ENCODE assay signal across 9 mouse cellular contexts in the genomic region with DNA sequence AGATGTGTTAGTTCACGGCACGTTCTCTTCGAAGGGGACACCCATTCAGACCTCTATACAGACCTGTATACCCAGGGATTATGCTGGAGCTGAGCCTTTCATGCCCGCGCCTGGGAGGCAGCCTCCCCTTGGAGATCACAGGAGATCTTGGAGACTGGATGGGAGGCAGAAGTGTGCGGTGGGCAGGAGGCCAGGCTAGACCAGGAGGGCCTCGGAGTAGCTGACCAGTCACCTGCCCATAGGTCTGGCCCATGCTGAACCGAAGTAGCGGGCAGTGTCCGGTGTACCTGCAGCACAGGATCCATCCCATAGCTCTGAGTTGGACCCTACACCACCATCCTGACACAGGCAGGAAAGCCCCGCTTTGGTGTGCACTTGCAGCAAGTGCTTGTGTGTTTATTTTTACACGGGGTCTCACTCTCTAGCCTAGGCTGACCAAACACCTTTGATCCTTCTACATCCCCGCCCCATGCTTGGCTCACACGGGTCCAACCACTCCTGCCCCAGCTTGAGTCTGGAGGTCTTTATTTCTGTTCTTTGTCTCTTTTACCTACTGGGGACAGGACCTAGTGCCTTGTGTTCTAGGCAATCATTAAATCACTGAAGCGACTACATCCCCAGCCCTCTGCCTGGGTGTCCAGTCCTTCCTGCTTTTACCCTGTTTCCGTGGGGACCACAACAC. TPM values are rescaled to one million over a fixed set of nuclear protein-coding genes. Genes with fewer than 3 reads are reported as not detected.
DNase-seq lines count a peak whose midpoint lies in the region; ATAC-seq and TF ChIP-seq lines count a peak whose summit lies in the region.
"Had no signal": no experiment of that assay in that cellular context is flagged by ENCODE, and none has a peak within 500 bp of the region (broad histone marks: within the 10 kb centered on the region; RNA-seq: fewer than 3 reads in every experiment).

No protein-coding gene starts in this region.

- no peak for DNase-seq in frontal cortex, postnatal 14 days (ENCODE audit: low spot score in 2 of 2)
- DNase-seq in lung, embryonic 14.5 days: no peak
- no peak for DNase-seq in lung, postnatal 36 days
- DNase-seq in spleen, postnatal 14 days (ENCODE audit: low spot score in 2 of 2): no peak
- DNase-seq in layer of hippocampus, postnatal 14 days (ENCODE audit: low spot score in 2 of 2): no peak
- DNase-seq: cerebellum, postnatal 25 days had no signal

- H3K27me3 ChIP-seq in lung, embryonic 14.5 days (ENCODE audit: insufficient read depth, low read length): peaks cover 37% of the 10 kb centered on the region
- H3K27me3 ChIP-seq in intestine, embryonic 16.5 days (replicated peaks; ENCODE audit: control insufficient read depth, insufficient read depth, low read length): peaks cover 3% of the 10 kb centered on the region; the same call in 1 of the 2 replicates
- H3K27me3 ChIP-seq in neural tube, embryonic 13.5 days: peaks cover 42% of the 10 kb centered on the region

- 31% methylated on average over 16 of the region's 16 CpGs for WGBS in lung, embryonic 14.5 days
- WGBS in intestine, embryonic 16.5 days: 35% methylated on average over 16 of the region's 16 CpGs
- WGBS in neural tube, embryonic 13.5 days: 32% methylated on average over 16 of the region's 16 CpGs

- peak overlapping the region; percentile 42 for H3K4me2 ChIP-seq in lung, embryonic 14.5 days
- 0 out of 2 replicates have a peak overlapping the region, but pooled peaks have one; percentile 9 for H3K4me2 ChIP-seq in intestine, embryonic 16.5 days (ENCODE audit: low read depth, low read length)
- H3K4me2 ChIP-seq in neural tube, embryonic 13.5 days: no peak overlapping the region

- H3K36me3 ChIP-seq in lung, embryonic 14.5 days (ENCODE audit: insufficient read depth): peaks cover 33% of the 10 kb centered on the region
- H3K36me3 ChIP-seq in intestine, embryonic 16.5 days (ENCODE audit: control insufficient read depth, insufficient read depth, low read length): peaks cover 22% of the 10 kb centered on the region
- H3K36me3 ChIP-seq in neural tube, embryonic 13.5 days: peaks cover 41% of the 10 kb centered on the region

- no peak overlapping the region for H3K9ac ChIP-seq in lung, embryonic 14.5 days
- peak overlapping the region; percentile 33; the same call in 1 of the 2 replicates for H3K9ac ChIP-seq in intestine, embryonic 16.5 days (ENCODE audit: low read depth, low read length)
- peak overlapping the region; percentile 36; the same call in 1 of the 2 replicates for H3K9ac ChIP-seq in neural tube, embryonic 13.5 days

- H3K4me3 ChIP-seq in lung, embryonic 14.5 days (ENCODE audit: low read depth, low read length): 0 out of 2 replicates have a peak overlapping the region, but pooled peaks have one; percentile 4
- no peak overlapping the region for H3K4me3 ChIP-seq in intestine, embryonic 16.5 days (ENCODE audit: low read length)
- no peak overlapping the region for H3K4me3 ChIP-seq in neural tube, embryonic 13.5 days

- ATAC-seq in frontal cortex, adult (ENCODE audit: low TSS enrichment): peak; percentile 14; the same call in 1 of the 2 replicates
- ATAC-seq in lung, embryonic 14.5 days (ENCODE audit: insufficient read depth): peak; percentile 5; the same call in 1 of the 2 replicates
- ATAC-seq in intestine, embryonic 16.5 days: 0 out of 2 replicates have a peak, but pooled peaks have one; percentile 14
- peak; percentile 2; the same call in 1 of the 2 replicates for ATAC-seq in neural tube, embryonic 13.5 days (ENCODE audit: low read depth)

- no peak overlapping the region for H3K27ac ChIP-seq in lung, embryonic 14.5 days (ENCODE audit: low read depth)
- no peak overlapping the region for H3K27ac ChIP-seq in intestine, embryonic 16.5 days (ENCODE audit: low read length)
- H3K27ac ChIP-seq in neural tube, embryonic 13.5 days (replicated peaks): peak overlapping the region; percentile 34

- TF ChIP-seq CTCF in lung, embryonic 14.5 days (IDR thresholded peaks at IDR 0.05; ENCODE audit: low read depth): no peak

- H3K9me3 ChIP-seq in lung, embryonic 14.5 days (ENCODE audit: low read depth, low read length): no peaks in the 10 kb centered on the region
- no peaks in the 10 kb centered on the region for H3K9me3 ChIP-seq in intestine, embryonic 16.5 days (ENCODE audit: control insufficient read depth, low read length)
- H3K9me3 ChIP-seq in neural tube, embryonic 13.5 days: no peaks in the 10 kb centered on the region

- no peaks in the 10 kb centered on the region for H3K4me1 ChIP-seq in lung, embryonic 14.5 days (ENCODE audit: insufficient read depth)
- H3K4me1 ChIP-seq in intestine, embryonic 16.5 days (ENCODE audit: control insufficient read depth, insufficient read depth, low read length): peaks cover 22% of the 10 kb centered on the region
- peaks cover 40% of the 10 kb centered on the region for H3K4me1 ChIP-seq in neural tube, embryonic 13.5 days (replicated peaks)

RNA-seq across cellular contexts. Expression of a gene that starts 0.6 kb away (rescaled TPM):
- 0.32 and 0.34 TPM in 2 replicates for polyA plus RNA-seq in lung, embryonic 14.5 days (2014; fragmentation: Nextera tagmentation; extraction: Ambion mirVana)
- 0.10 and 0.24 TPM in 2 replicates for polyA plus RNA-seq in intestine, embryonic 16.5 days (2015; fragmentation: Nextera tagmentation; extraction: Ambion mirVana)
- polyA plus RNA-seq in neural tube, embryonic 13.5 days (2015; fragmentation: Nextera tagmentation; extraction: Ambion mirVana): 0.32 and 0.59 TPM in 2 replicates
- 1 to 10 TPM in 1 of 2 experiments, under 1 TPM in 1; 0.76 to 2.4 TPM for total RNA-seq in layer of hippocampus, postnatal 14 days (2021)

RNA-seq across cellular contexts. Expression of a gene that starts 13.4 kb away (rescaled TPM):
- polyA plus RNA-seq in lung, embryonic 14.5 days (2014; fragmentation: Nextera tagmentation; extraction: Ambion mirVana): 12.6 and 15.9 TPM in 2 replicates
- polyA plus RNA-seq in intestine, embryonic 16.5 days (2015; fragmentation: Nextera tagmentation; extraction: Ambion mirVana): 1.7 and 2.2 TPM in 2 replicates
- 10.8 and 14.4 TPM in 2 replicates for polyA plus RNA-seq in neural tube, embryonic 13.5 days (2015; fragmentation: Nextera tagmentation; extraction: Ambion mirVana)
- total RNA-seq in layer of hippocampus, postnatal 14 days (2021): 10 to 100 TPM; 63.0 to 64.4 TPM

RNA-seq across cellular contexts. Expression of a gene that starts 26.1 kb away (rescaled TPM):
- polyA plus RNA-seq in lung, embryonic 14.5 days (2014; fragmentation: Nextera tagmentation; extraction: Ambion mirVana): 3.2 TPM in 2 replicates
- polyA plus RNA-seq in intestine, embryonic 16.5 days (2015; fragmentation: Nextera tagmentation; extraction: Ambion mirVana): 2.5 and 2.6 TPM in 2 replicates
- polyA plus RNA-seq in neural tube, embryonic 13.5 days (2015; fragmentation: Nextera tagmentation; extraction: Ambion mirVana): 2.8 and 3.7 TPM in 2 replicates
- total RNA-seq in layer of hippocampus, postnatal 14 days (2021): not detected

RNA-seq across cellular contexts. Expression of a gene that starts 46.5 kb away (rescaled TPM):
- 5.0 and 5.8 TPM in 2 replicates for polyA plus RNA-seq in lung, embryonic 14.5 days (2014; fragmentation: Nextera tagmentation; extraction: Ambion mirVana)
- 11.8 and 13.0 TPM in 2 replicates for polyA plus RNA-seq in intestine, embryonic 16.5 days (2015; fragmentation: Nextera tagmentation; extraction: Ambion mirVana)
- polyA plus RNA-seq in neural tube, embryonic 13.5 days (2015; fragmentation: Nextera tagmentation; extraction: Ambion mirVana): 74.5 and 79.3 TPM in 2 replicates
- total RNA-seq in layer of hippocampus, postnatal 14 days (2021): 100 to 1,000 TPM; 127 to 145 TPM

RNA-seq across cellular contexts. Expression of a gene that starts 55.2 kb away (rescaled TPM):
- not detected in 2 replicates for polyA plus RNA-seq in lung, embryonic 14.5 days (2014; fragmentation: Nextera tagmentation; extraction: Ambion mirVana)
- not detected in 2 replicates for polyA plus RNA-seq in intestine, embryonic 16.5 days (2015; fragmentation: Nextera tagmentation; extraction: Ambion mirVana)
- not detected in 2 replicates for polyA plus RNA-seq in neural tube, embryonic 13.5 days (2015; fragmentation: Nextera tagmentation; extraction: Ambion mirVana)
- not detected for total RNA-seq in layer of hippocampus, postnatal 14 days (2021)
